9 mouse cellular contexts compared by ENCODE assay signal in the genomic region with DNA sequence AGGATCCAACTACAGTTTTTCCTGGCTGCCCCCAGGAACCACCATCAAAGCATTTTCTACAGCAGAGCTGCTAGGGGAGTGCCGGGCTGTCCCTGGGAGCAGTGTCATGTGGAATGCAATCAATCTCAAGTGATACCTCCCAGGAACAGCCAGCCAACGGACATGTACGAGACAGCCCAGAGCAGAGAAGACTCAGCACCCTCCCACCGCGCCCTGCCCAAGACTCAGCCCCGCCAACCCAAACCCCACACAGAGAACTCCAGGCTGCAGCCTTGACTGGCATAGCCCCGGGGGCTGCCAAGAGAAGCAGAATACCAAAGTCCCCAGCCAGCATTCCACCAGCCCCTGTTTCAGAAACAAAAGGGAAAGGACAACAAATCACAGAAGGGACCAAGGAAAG. TPM values are rescaled to one million over a fixed set of nuclear protein-coding genes. Genes with fewer than 3 reads are reported as not detected.
DNase-seq lines count a peak whose midpoint lies in the region; ATAC-seq and TF ChIP-seq lines count a peak whose summit lies in the region.
"Had no signal": no experiment of that assay in that cellular context is flagged by ENCODE, and none has a peak within 500 bp of the region (broad histone marks: within the 10 kb centered on the region; RNA-seq: fewer than 3 reads in every experiment).

No protein-coding gene starts in this region.

- H3K9me3 ChIP-seq in intestine, postnatal 0 days (ENCODE audit: control insufficient read depth): no peaks in the 10 kb centered on the region
- no peaks in the 10 kb centered on the region for H3K9me3 ChIP-seq in lung, embryonic 14.5 days (ENCODE audit: low read depth, low read length)

- intact Hi-C loops in left cerebral cortex, postnatal 36 days (cut with DNase I): no loop called here

- TF ChIP-seq CTCF in brain, embryonic 14.5 days (IDR thresholded peaks at IDR 0.05; ENCODE audit: borderline replicate concordance, extremely low read depth, insufficient read depth, insufficient read length): no peak
- TF ChIP-seq CTCF in intestine, postnatal 0 days (IDR thresholded peaks at IDR 0.05; ENCODE audit: low read depth): no peak
- TF ChIP-seq CTCF in lung, embryonic 14.5 days (IDR thresholded peaks at IDR 0.05; ENCODE audit: low read depth): no peak
- TF ChIP-seq CTCF in thymus, adult 2 months (IDR thresholded peaks at IDR 0.05; ENCODE audit: borderline replicate concordance, control insufficient read depth, extremely low read depth, insufficient read depth, low read length, poor library complexity): no peak

- H3K4me1 ChIP-seq in intestine, postnatal 0 days (replicated peaks; ENCODE audit: control insufficient read depth, insufficient read depth, low read length): no peaks in the 10 kb centered on the region
- peaks cover 16% of the 10 kb centered on the region for H3K4me1 ChIP-seq in lung, embryonic 14.5 days (ENCODE audit: insufficient read depth)
- peaks cover 18% of the 10 kb centered on the region for H3K4me1 ChIP-seq in thymus, adult 2 months (replicated peaks; ENCODE audit: control insufficient read depth, insufficient read depth, low read length)

- no peak for ATAC-seq in intestine, postnatal 0 days
- peak; percentile 70 for ATAC-seq in lung, embryonic 14.5 days (ENCODE audit: insufficient read depth)

- no peaks in the 10 kb centered on the region for H3K27me3 ChIP-seq in intestine, postnatal 0 days (replicated peaks; ENCODE audit: control insufficient read depth, insufficient read depth, low read length)
- H3K27me3 ChIP-seq in lung, embryonic 14.5 days (ENCODE audit: insufficient read depth, low read length): no peaks in the 10 kb centered on the region
- no peaks in the 10 kb centered on the region for H3K27me3 ChIP-seq in thymus, adult 2 months (ENCODE audit: control insufficient read depth, insufficient read depth, low read length)

- peak overlapping the region; percentile 21; the same call in 1 of the 2 replicates for H3K27ac ChIP-seq in intestine, postnatal 0 days (ENCODE audit: low read depth, low read length)
- peak overlapping the region; percentile 67; the same call in 1 of the 2 replicates for H3K27ac ChIP-seq in lung, embryonic 14.5 days (ENCODE audit: low read depth)
- no peak overlapping the region for H3K27ac ChIP-seq in thymus, adult 2 months (ENCODE audit: control insufficient read depth, insufficient read depth, low read length)

- peak overlapping the region; percentile 23; the same call in 1 of the 2 replicates for H3K4me3 ChIP-seq in intestine, postnatal 0 days (ENCODE audit: low read depth, low read length)
- peak overlapping the region; percentile 18 for H3K4me3 ChIP-seq in lung, embryonic 14.5 days (ENCODE audit: low read depth, low read length)
- no peak overlapping the region for H3K4me3 ChIP-seq in thymus, adult 2 months (ENCODE audit: control insufficient read depth, insufficient read depth, low read length)

- peak overlapping the region; percentile 38 for H3K4me2 ChIP-seq in intestine, postnatal 0 days (replicated peaks; ENCODE audit: low read depth)
- peak overlapping the region; percentile 48 for H3K4me2 ChIP-seq in lung, embryonic 14.5 days

- no peak overlapping the region for H3K9ac ChIP-seq in intestine, postnatal 0 days (ENCODE audit: low read depth, low read length)
- peak overlapping the region; percentile 22; the same call in 1 of the 2 replicates for H3K9ac ChIP-seq in lung, embryonic 14.5 days

- H3K36me3 ChIP-seq in intestine, postnatal 0 days (ENCODE audit: control insufficient read depth, insufficient read depth): no peaks in the 10 kb centered on the region
- no peaks in the 10 kb centered on the region for H3K36me3 ChIP-seq in lung, embryonic 14.5 days (ENCODE audit: insufficient read depth)
- H3K36me3 ChIP-seq in thymus, adult 2 months (ENCODE audit: control insufficient read depth, insufficient read depth, low read length): no peaks in the 10 kb centered on the region

- 16% methylated on average over 7 of the region's 7 CpGs for WGBS in intestine, postnatal 0 days
- WGBS in lung, embryonic 14.5 days: 3% methylated on average over 7 of the region's 7 CpGs
- 88% methylated on average over 7 of the region's 7 CpGs for WGBS in thymus, adult 2 months

- TF ChIP-seq POLR2A in brain, embryonic 14.5 days (IDR thresholded peaks at IDR 0.05; ENCODE audit: borderline replicate concordance, extremely low read depth, insufficient read depth, insufficient read length, poor library complexity, severe bottlenecking): no peak
- no peak for TF ChIP-seq POLR2A in thymus, adult 2 months (IDR thresholded peaks at IDR 0.05; ENCODE audit: control insufficient read depth, extremely low read depth, insufficient read depth, low read length, poor library complexity)

- DNase-seq in R1 (ENCODE audit: low read depth, low spot score): peak; percentile 35
- DNase-seq in brain, embryonic 14.5 days (ENCODE audit: low read depth): peak; percentile 9
- peak; percentile 38 for DNase-seq in lung, embryonic 14.5 days
- no peak for DNase-seq in left cerebral cortex, postnatal 36 days (ENCODE audit: low spot score in 2 of 2)
- DNase-seq in frontal cortex, postnatal 36 days (ENCODE audit: low spot score in 2 of 2): no peak
- DNase-seq in retina, embryonic 14.5 days (ENCODE audit: low spot score): no peak
- DNase-seq in thymus, adult 2 months: no peak

RNA-seq across cellular contexts. Expression of gene Ggta1, which starts 31.0 kb away (rescaled TPM):
- 5.7 and 7.1 TPM in 2 replicates for polyA plus RNA-seq in brain, embryonic 14.5 days (2012; rRNA removed)
- 6.4 and 7.0 TPM in 2 replicates for polyA plus RNA-seq in intestine, postnatal 0 days (2015; fragmentation: Nextera tagmentation; extraction: Ambion mirVana)
- 16.4 and 16.9 TPM in 2 replicates for polyA plus RNA-seq in lung, embryonic 14.5 days (2014; fragmentation: Nextera tagmentation; extraction: Ambion mirVana)
- 1 to 10 TPM; 3.3 to 3.8 TPM for total RNA-seq in left cerebral cortex, postnatal 36 days (2021)
- polyA plus RNA-seq in thymus, adult 2 months (2012; rRNA removed): 22.4 and 33.0 TPM in 2 replicates

RNA-seq across cellular contexts. Expression of gene 4930402F06Rik, which starts 35.0 kb away (rescaled TPM):
- not detected in 2 replicates for polyA plus RNA-seq in brain, embryonic 14.5 days (2012; rRNA removed)
- not detected in 2 replicates for polyA plus RNA-seq in intestine, postnatal 0 days (2015; fragmentation: Nextera tagmentation; extraction: Ambion mirVana)
- not detected in 2 replicates for polyA plus RNA-seq in lung, embryonic 14.5 days (2014; fragmentation: Nextera tagmentation; extraction: Ambion mirVana)
- total RNA-seq in left cerebral cortex, postnatal 36 days (2021): not detected
- not detected in 2 replicates for polyA plus RNA-seq in thymus, adult 2 months (2012; rRNA removed)
- total RNA-seq: heart, postnatal 10 days had no signal

Comparison
In these comparisons a context has a peak if more than half of its experiments do, and no peak if none do; other contexts are left out.
1. DNase-seq: peak in R1 (single experiment), brain, embryonic 14.5 days (single experiment) and lung, embryonic 14.5 days (single experiment); none in left cerebral cortex, postnatal 36 days (0 of 2), frontal cortex, postnatal 36 days (0 of 2), retina, embryonic 14.5 days (single experiment) and thymus, adult 2 months (single experiment).